Mouse (Mus musculus): Measurements from ENCODE around the gene Nfx1. TPM values are rescaled to one million over a fixed set of nuclear protein-coding genes. Genes with fewer than 3 reads are reported as not detected.
A peak's percentile ranks its signal among the peaks of the same experiment; 100 is the strongest.

Gene Nfx1
- total and polyA plus RNA-seq, 2 experiments: 21.5 to 31.6 TPM

DNA sequence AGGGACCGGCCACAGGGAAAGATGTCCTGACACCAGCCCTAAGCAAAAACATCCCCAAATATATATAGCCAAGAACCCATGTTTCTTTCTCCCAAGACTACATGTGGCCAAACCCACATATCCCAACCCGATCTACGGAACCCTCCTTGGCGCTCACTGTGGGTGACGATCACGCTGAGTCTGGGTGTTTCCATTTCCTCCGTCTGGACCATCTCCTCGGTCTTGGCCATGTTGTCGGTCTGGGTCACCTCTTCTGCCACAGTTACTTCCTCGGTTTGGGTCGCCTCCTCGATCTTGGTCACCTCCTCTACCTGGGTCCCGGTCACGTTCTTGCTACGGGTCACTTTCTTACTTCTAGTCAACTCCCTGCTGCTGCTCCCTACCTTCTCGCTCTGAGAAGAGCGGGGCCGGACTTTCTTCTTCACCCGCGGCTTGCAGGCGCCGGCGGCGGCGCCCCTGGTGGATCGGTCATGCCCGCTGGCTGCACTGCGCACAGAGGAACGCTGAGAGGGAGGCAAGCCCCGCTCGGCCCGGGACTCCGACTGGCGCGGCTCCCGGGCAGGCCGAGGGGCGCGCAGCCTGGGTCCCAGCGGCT, 23.0 kb upstream of the Nfx1 start:
- WGBS: under 1% methylated on average over 40 of the region's 40 CpGs
- Histone ChIP-seq H3K27me3 (ENCODE audit: control insufficient read depth, insufficient read depth, low read length) (no peaks in the 10 kb centered on the region), H3K79me2 (ENCODE audit: control insufficient read depth, insufficient read depth, low read length) (peaks cover 10% of the 10 kb centered on the region; the same call in 1 of the 2 replicates), H3K9ac (ENCODE audit: low read depth, low read length) (peak overlapping the region; percentile 88), H3K4me3 (ENCODE audit: insufficient read depth, low read depth, low read length) (peak overlapping the region; percentile 71), H3K27ac (replicated peaks; ENCODE audit: insufficient read depth, low read depth, low read length) (peak overlapping the region; percentile 63), H3K4me1 (ENCODE audit: control insufficient read depth, insufficient read depth, low read length) (peaks cover 4% of the 10 kb centered on the region), H3K36me3 (ENCODE audit: control insufficient read depth, insufficient read depth, low read length) (peaks cover 29% of the 10 kb centered on the region)
- peak; percentile 41 for DNase-seq (ENCODE audit: extremely low read depth, low read depth, low spot score)
- TF ChIP-seq CTCF (IDR thresholded peaks at IDR 0.05; ENCODE audit: low read depth, low read length): peak; percentile 15; the same call in 1 of the 2 replicates
- TF ChIP-seq POLR2A (IDR thresholded peaks at IDR 0.05; ENCODE audit: extremely low read depth, insufficient read depth, low read length): no peak

DNA sequence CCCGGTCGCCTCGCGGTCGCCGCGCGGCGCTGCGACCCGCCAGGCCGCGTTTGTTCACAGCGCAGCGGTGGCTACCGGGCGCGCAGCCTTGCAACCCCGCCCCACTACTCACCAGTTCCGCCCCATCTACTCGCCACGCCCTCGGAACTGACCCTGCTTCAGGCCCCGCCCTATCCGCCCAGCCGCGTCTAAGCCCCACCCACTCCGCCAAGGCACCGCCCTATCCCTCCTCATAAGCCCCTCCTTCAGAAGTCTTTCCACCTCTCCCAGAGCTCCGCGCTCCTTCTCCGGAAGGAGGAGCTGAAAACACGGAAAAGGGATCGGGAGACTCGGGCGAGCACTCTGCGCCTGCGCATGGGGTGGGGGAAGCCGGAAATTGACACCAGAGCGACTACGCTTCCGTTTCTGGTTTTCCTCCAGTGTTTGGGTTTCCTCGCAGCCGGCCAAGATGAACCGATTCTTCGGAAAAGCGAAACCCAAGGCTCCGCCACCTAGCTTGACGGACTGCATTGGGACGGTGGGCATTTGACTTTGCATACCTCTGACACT, 22.5 kb upstream of the Nfx1 start, which contains the start of the genes Bag1 and Chmp5:
Gene Bag1 (minus strand): TSS at position 135 of the 549 bp plus-strand sequence.
Gene Chmp5 (plus strand): TSS at position 248 of the 549 bp plus-strand sequence.
- H3K4me3 ChIP-seq (ENCODE audit: insufficient read depth, low read depth, low read length): peak within 1 kb of the TSS; percentile 71
- peak within 1 kb of the TSS; percentile 88 for H3K9ac ChIP-seq (ENCODE audit: low read depth, low read length)
- peak; percentile 95 for DNase-seq (ENCODE audit: extremely low read depth, low read depth, low spot score)
- TF ChIP-seq POLR2A (IDR thresholded peaks at IDR 0.05; ENCODE audit: extremely low read depth, insufficient read depth, low read length) (peak; percentile 90), CTCF (IDR thresholded peaks at IDR 0.05; ENCODE audit: low read depth, low read length) (peak; percentile 10; the same call in 1 of the 2 replicates)
- H3K79me2 ChIP-seq (ENCODE audit: control insufficient read depth, insufficient read depth, low read length): peaks cover 10% of the 10 kb centered on the region; the same call in 1 of the 2 replicates
- peaks cover 4% of the 10 kb centered on the region for H3K4me1 ChIP-seq (ENCODE audit: control insufficient read depth, insufficient read depth, low read length)
- H3K27ac ChIP-seq (replicated peaks; ENCODE audit: insufficient read depth, low read depth, low read length): peak within 1 kb of the TSS; percentile 73
- H3K27me3 ChIP-seq (ENCODE audit: control insufficient read depth, insufficient read depth, low read length): no peaks in the 10 kb centered on the region
- under 1% methylated on average over 50 of the region's 50 CpGs for WGBS
- H3K36me3 ChIP-seq (ENCODE audit: control insufficient read depth, insufficient read depth, low read length): peaks cover 31% of the 10 kb centered on the region

DNA sequence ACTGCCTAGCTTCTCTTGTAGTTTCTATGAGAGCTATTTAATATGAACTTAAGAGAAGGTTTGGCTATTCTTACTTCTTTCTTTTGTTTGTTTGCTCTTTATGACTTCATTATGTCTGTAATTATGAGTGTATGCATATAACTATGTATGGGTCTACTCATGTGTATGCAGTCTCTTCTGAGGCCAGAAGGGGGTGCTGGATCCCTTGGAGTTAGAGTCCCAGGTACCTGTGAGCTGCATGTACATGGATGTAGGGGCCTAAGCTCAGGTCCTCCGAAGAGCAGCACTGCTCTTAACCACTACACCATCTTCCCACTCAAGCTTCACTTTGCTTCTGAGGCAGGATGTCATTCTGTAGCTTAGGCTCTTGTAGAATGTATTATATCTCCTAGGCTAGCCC, 17.2 kb upstream of the Nfx1 start:
- WGBS: 80% methylated on average over 1 of the region's 1 CpGs
- DNase-seq (ENCODE audit: extremely low read depth, low read depth, low spot score): peak; percentile 41
- Histone ChIP-seq H3K27ac (replicated peaks; ENCODE audit: insufficient read depth, low read depth, low read length) (no peak overlapping the region), H3K36me3 (ENCODE audit: control insufficient read depth, insufficient read depth, low read length) (peaks cover 40% of the 10 kb centered on the region), H3K4me3 (ENCODE audit: insufficient read depth, low read depth, low read length) (no peak overlapping the region), H3K4me1 (ENCODE audit: control insufficient read depth, insufficient read depth, low read length) (no peaks in the 10 kb centered on the region; the same call in 1 of the 2 replicates), H3K9ac (ENCODE audit: low read depth, low read length) (no peak overlapping the region), H3K79me2 (ENCODE audit: control insufficient read depth, insufficient read depth, low read length) (peaks cover 6% of the 10 kb centered on the region; the same call in 1 of the 2 replicates), H3K27me3 (ENCODE audit: control insufficient read depth, insufficient read depth, low read length) (no peaks in the 10 kb centered on the region)
- TF ChIP-seq POLR2A (IDR thresholded peaks at IDR 0.05; ENCODE audit: extremely low read depth, insufficient read depth, low read length) (no peak), CTCF (IDR thresholded peaks at IDR 0.05; ENCODE audit: low read depth, low read length) (peak; percentile 64)

DNA sequence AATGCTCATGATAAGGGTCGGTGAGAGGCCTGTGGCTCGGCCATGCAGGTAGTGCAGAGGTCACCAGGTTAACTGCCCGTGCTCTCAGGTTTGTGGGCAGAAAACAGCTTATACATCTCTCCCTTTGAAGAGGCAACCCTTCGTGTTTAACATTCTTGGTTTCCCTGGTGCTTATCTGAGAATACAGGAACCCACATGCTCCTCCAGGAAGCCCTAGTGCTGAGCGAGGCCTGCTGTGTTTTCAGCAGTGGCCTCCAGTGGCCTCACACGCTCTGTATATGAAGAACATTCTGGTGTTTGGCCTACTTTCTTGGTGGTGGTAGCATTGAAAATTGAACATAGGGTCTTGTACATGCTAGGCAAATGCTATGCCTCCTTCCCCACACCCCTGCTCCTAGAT, 14.8 kb upstream of the Nfx1 start:
- Histone ChIP-seq H3K27ac (replicated peaks; ENCODE audit: insufficient read depth, low read depth, low read length) (no peak overlapping the region), H3K36me3 (ENCODE audit: control insufficient read depth, insufficient read depth, low read length) (peaks cover 56% of the 10 kb centered on the region), H3K9ac (ENCODE audit: low read depth, low read length) (no peak overlapping the region), H3K4me1 (ENCODE audit: control insufficient read depth, insufficient read depth, low read length) (no peaks in the 10 kb centered on the region), H3K4me3 (ENCODE audit: insufficient read depth, low read depth, low read length) (no peak overlapping the region), H3K27me3 (ENCODE audit: control insufficient read depth, insufficient read depth, low read length) (no peaks in the 10 kb centered on the region), H3K79me2 (ENCODE audit: control insufficient read depth, insufficient read depth, low read length) (no peaks in the 10 kb centered on the region)
- 82% methylated on average over 6 of the region's 6 CpGs for WGBS
- TF ChIP-seq CTCF (IDR thresholded peaks at IDR 0.05; ENCODE audit: low read depth, low read length) (no peak), POLR2A (IDR thresholded peaks at IDR 0.05; ENCODE audit: extremely low read depth, insufficient read depth, low read length) (no peak)
- DNase-seq (ENCODE audit: extremely low read depth, low read depth, low spot score): no peak

DNA sequence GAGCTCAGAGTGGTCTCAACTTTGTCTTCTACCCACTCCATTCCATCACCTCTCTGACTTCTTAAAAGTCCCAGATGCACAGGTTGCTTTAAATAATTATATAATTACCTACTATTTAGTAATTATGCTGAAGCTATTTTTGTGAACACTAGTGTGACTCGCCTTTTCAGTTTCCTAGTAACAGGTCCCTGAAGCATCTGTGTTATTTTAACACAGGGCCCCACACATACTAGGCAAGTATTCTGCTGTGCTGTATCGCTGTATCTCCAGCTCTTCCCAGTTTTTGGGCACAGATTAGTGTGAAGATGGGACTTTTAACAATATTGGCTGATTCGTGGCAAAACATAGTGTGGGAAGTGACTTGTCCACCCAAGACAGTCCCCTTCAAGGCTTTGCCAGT, 7.2 kb upstream of the Nfx1 start:
- TF ChIP-seq CTCF (IDR thresholded peaks at IDR 0.05; ENCODE audit: low read depth, low read length): no peak
- TF ChIP-seq POLR2A (IDR thresholded peaks at IDR 0.05; ENCODE audit: extremely low read depth, insufficient read depth, low read length): no peak
- no peak overlapping the region for H3K27ac ChIP-seq (replicated peaks; ENCODE audit: insufficient read depth, low read depth, low read length)
- 92% methylated on average over 3 of the region's 3 CpGs for WGBS
- no peak overlapping the region for H3K9ac ChIP-seq (ENCODE audit: low read depth, low read length)
- no peaks in the 10 kb centered on the region for H3K79me2 ChIP-seq (ENCODE audit: control insufficient read depth, insufficient read depth, low read length)
- H3K27me3 ChIP-seq (ENCODE audit: control insufficient read depth, insufficient read depth, low read length): no peaks in the 10 kb centered on the region
- DNase-seq (ENCODE audit: extremely low read depth, low read depth, low spot score): no peak
- H3K4me1 ChIP-seq (ENCODE audit: control insufficient read depth, insufficient read depth, low read length): no peaks in the 10 kb centered on the region
- no peak overlapping the region for H3K4me3 ChIP-seq (ENCODE audit: insufficient read depth, low read depth, low read length)
- peaks cover 50% of the 10 kb centered on the region for H3K36me3 ChIP-seq (ENCODE audit: control insufficient read depth, insufficient read depth, low read length)

DNA sequence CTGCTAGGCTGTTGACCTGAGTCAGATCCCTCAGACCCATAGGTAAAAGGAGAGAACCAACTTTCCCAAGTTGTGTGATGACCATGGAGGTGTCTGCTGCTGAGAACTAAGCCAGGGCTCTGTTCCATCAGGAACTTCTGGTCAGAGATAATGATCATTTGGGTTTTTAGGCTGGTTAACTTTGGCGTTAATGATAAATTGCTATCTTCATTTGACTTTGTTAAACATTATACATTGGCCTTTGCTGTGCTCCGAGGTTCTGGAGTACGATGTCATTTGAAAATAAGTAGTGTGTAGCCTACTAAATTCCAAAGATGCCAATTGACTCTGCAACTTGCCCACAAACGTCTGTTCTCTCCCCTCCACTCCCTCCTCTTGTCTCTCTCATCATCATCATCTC, 1.5 kb upstream of the Nfx1 start:
- TF ChIP-seq CTCF (IDR thresholded peaks at IDR 0.05; ENCODE audit: low read depth, low read length): no peak
- no peak for TF ChIP-seq POLR2A (IDR thresholded peaks at IDR 0.05; ENCODE audit: extremely low read depth, insufficient read depth, low read length)
- Histone ChIP-seq H3K27ac (replicated peaks; ENCODE audit: insufficient read depth, low read depth, low read length) (peak overlapping the region; percentile 97; the same call in 1 of the 2 replicates), H3K27me3 (ENCODE audit: control insufficient read depth, insufficient read depth, low read length) (no peaks in the 10 kb centered on the region), H3K9ac (ENCODE audit: low read depth, low read length) (no peak overlapping the region), H3K36me3 (ENCODE audit: control insufficient read depth, insufficient read depth, low read length) (peaks cover 10% of the 10 kb centered on the region; the same call in 1 of the 2 replicates), H3K4me3 (ENCODE audit: insufficient read depth, low read depth, low read length) (no peak overlapping the region), H3K4me1 (ENCODE audit: control insufficient read depth, insufficient read depth, low read length) (peaks cover 13% of the 10 kb centered on the region), H3K79me2 (ENCODE audit: control insufficient read depth, insufficient read depth, low read length) (peaks cover 17% of the 10 kb centered on the region)
- DNase-seq (ENCODE audit: extremely low read depth, low read depth, low spot score): peak; percentile 46
- 13% methylated on average over 4 of the region's 4 CpGs for WGBS
